Mouse (Mus musculus): Measurements from ENCODE around the gene Atf6b. TPM values are rescaled to one million over a fixed set of nuclear protein-coding genes. Genes with fewer than 3 reads are reported as not detected.

The Atf6b gene
- total and polyA plus RNA-seq, 3 experiments, result 18.9 to 59.6 (median 34.3) TPM

DNA sequence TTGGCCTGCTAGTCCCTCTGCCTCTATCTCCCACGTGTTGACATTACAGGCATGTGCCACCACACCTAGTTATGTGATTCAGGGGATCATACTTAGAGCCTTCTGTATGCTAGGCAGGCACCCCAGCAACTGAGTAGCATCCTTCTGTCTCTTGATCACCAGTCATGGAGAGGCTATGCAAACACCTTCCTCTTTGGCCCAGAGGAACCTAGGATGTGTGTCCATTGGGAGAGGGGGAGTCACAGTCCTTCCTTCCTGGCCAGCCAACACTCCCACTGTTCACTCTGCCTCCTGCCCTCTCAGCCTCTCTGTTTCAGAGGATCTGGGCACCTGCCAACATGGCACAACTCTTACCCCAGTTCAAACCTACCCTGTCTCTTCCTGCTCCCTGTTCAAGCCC lies 16.6 kb downstream of the Atf6b start:
- Histone ChIP-seq H3K79me2 (replicated peaks; ENCODE audit: control insufficient read depth, extremely low read depth, insufficient read depth, poor library complexity, severe bottlenecking) (no peaks in the 10 kb centered on the region), H3K9ac (ENCODE audit: insufficient read depth, low read depth) (no peak overlapping the region), H3K27me3 (replicated peaks) (peaks cover 82% of the 10 kb centered on the region), H3K27ac (ENCODE audit: insufficient read depth, low read depth) (no peak overlapping the region), H3K36me3 (replicated peaks in 1 of 2; ENCODE audit: control insufficient read depth in 1 of 2, insufficient read depth in 1 of 2, low read length in 1 of 2) (peaks cover 0 to 2% of the 10 kb centered on the region in 2 experiments), H3K4me2 (ENCODE audit: insufficient read depth, low read depth, poor library complexity, severe bottlenecking) (no peak overlapping the region), H3K4me1 (ENCODE audit: control insufficient read depth in 1 of 2, insufficient read depth in 2 of 2) (no peaks in the 10 kb centered on the region; a peak in 1 of 4 replicates), H3K9me3 (replicated peaks; ENCODE audit: low read length) (peaks cover 7% of the 10 kb centered on the region), H3K4me3 (replicated peaks in 1 of 3; ENCODE audit: low read depth in 2 of 3, low read length in 2 of 3, poor library complexity in 1 of 3) (no peak overlapping the region)
- dilution Hi-C loops (cut with MboI; ENCODE audit: extremely low pct_ligation_motif_present, extremely low pct_unique_long_range_greater_than_20kb, low sequenced_read_pairs), result no loop called here
- DNase-seq (ENCODE audit: extremely low read depth), result no peak
- TF ChIP-seq ZC3H11A (IDR thresholded peaks at IDR 0.05; ENCODE audit: low read depth, low read length) (no peak), UBTF (IDR thresholded peaks at IDR 0.05; ENCODE audit: low read depth, low read length) (no peak), RCOR1 (conservative IDR thresholded peaks at IDR 0.05; ENCODE audit: low read depth, low read length) (no peak), NRF1 (IDR thresholded peaks at IDR 0.05; ENCODE audit: low read depth, low read length) (no peak)
- in situ Hi-C loops (cut with MboI; ENCODE audit: low pct_ligation_motif_present, low pct_unique_long_range_greater_than_20kb, low sequenced_read_pairs), result no loop called here

DNA sequence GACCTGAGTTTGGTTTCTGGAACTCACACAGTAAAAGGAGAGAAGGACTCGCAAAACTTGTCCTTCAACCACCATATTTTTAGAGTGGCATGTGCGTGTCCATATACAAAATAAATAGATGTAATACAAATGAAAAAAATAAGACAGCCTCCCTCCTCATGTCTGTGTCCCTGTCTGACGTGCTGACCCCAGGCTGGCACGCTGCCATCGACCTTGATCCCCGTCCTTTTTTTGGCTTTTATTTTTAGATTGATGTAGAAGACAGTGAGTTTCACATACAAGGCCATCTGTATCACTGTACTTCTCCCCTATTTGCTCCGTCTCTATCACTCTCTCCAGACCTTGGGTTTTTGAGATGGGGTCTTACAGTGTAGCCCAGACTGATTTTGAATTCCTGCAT lies 17.5 kb downstream of the Atf6b start:
- H3K27me3 ChIP-seq (replicated peaks), result peaks cover 80% of the 10 kb centered on the region

DNA sequence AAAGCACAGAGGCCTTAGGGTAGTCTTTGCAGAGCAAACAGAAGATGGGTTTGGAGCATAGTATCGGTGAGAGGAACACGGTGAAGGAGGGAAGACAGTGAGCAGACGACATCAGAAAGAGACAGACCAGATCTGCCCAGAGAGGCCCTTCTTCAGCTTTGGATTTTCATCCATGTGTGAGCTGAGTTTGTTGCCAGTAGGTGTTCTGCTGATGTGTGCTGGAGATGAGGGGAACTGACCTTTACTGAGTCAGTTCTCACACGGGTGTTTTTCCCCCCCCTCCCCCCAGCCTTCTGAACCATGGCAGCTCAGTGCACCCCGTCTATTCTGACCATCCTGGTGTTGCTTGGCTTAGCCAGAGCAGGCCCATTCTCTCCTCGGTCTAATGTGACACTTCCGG lies 23.3 kb downstream of the Atf6b start, which contains the start of gene Tnxb:
TSS of gene Tnxb (plus strand) at position 301 of the 400 bp plus-strand sequence.
- Histone ChIP-seq H3K9ac (ENCODE audit: insufficient read depth, low read depth) (no peak within 1 kb of the TSS), H3K27me3 (replicated peaks) (peaks cover 66% of the 10 kb centered on the region), H3K4me2 (ENCODE audit: insufficient read depth, low read depth, poor library complexity, severe bottlenecking) (no peak within 1 kb of the TSS), H3K4me3 (replicated peaks in 1 of 3; ENCODE audit: low read depth in 2 of 3, low read length in 2 of 3, poor library complexity in 1 of 3) (no peak within 1 kb of the TSS), H3K9me3 (replicated peaks; ENCODE audit: low read length) (peaks cover 21% of the 10 kb centered on the region), H3K79me2 (replicated peaks; ENCODE audit: control insufficient read depth, extremely low read depth, insufficient read depth, poor library complexity, severe bottlenecking) (no peaks in the 10 kb centered on the region), H3K4me1 (ENCODE audit: control insufficient read depth in 1 of 2, insufficient read depth in 2 of 2) (no peaks in the 10 kb centered on the region), H3K27ac (ENCODE audit: insufficient read depth, low read depth) (no peak within 1 kb of the TSS), H3K36me3 (replicated peaks in 1 of 2; ENCODE audit: control insufficient read depth in 1 of 2, insufficient read depth in 1 of 2, low read length in 1 of 2) (no peaks in the 10 kb centered on the region)
- dilution Hi-C loops (cut with MboI; ENCODE audit: extremely low pct_ligation_motif_present, extremely low pct_unique_long_range_greater_than_20kb, low sequenced_read_pairs), result no loop called here
- TF ChIP-seq NRF1 (IDR thresholded peaks at IDR 0.05; ENCODE audit: low read depth, low read length), result no peak
- in situ Hi-C loops (cut with MboI; ENCODE audit: low pct_ligation_motif_present, low pct_unique_long_range_greater_than_20kb, low sequenced_read_pairs), result no loop called here
- DNase-seq (ENCODE audit: extremely low read depth), result no peak

More for the DNA sequence above, 17.5 kb downstream of the Atf6b start:
- no peak overlapping the region for H3K4me3 ChIP-seq (replicated peaks in 1 of 3; ENCODE audit: low read depth in 2 of 3, low read length in 2 of 3, poor library complexity in 1 of 3)
- dilution Hi-C loops (cut with MboI; ENCODE audit: extremely low pct_ligation_motif_present, extremely low pct_unique_long_range_greater_than_20kb, low sequenced_read_pairs) (no loop called here), in situ Hi-C loops (cut with MboI; ENCODE audit: low pct_ligation_motif_present, low pct_unique_long_range_greater_than_20kb, low sequenced_read_pairs) (no loop called here)
- H3K27ac ChIP-seq (ENCODE audit: insufficient read depth, low read depth), result no peak overlapping the region
- peaks cover 7% of the 10 kb centered on the region for H3K9me3 ChIP-seq (replicated peaks; ENCODE audit: low read length)
- H3K36me3 ChIP-seq (replicated peaks in 1 of 2; ENCODE audit: control insufficient read depth in 1 of 2, insufficient read depth in 1 of 2, low read length in 1 of 2), result no peaks in the 10 kb centered on the region
- TF ChIP-seq CHD2 (IDR thresholded peaks at IDR 0.05; ENCODE audit: low read length), result no peak
- TF ChIP-seq JUN (IDR thresholded peaks at IDR 0.05; ENCODE audit: insufficient read depth, low read depth, low read length), result no peak
- TF ChIP-seq CTCF (conservative IDR thresholded peaks at IDR 0.05 in 1 of 2, IDR thresholded peaks at IDR 0.05 in 1 of 2; ENCODE audit: low read depth in 2 of 2, low read length in 2 of 2), result no peak
- no peak for TF ChIP-seq JUND (conservative IDR thresholded peaks at IDR 0.05; ENCODE audit: low read depth, low read length)
- TF ChIP-seq MEF2A (IDR thresholded peaks at IDR 0.05; ENCODE audit: borderline replicate concordance, low read depth, low read length), result no peak
- no peak for TF ChIP-seq USF1 (IDR thresholded peaks at IDR 0.05; ENCODE audit: low read depth, low read length)
- no peak for TF ChIP-seq RAD21 (IDR thresholded peaks at IDR 0.05; ENCODE audit: low read depth, low read length)
- TF ChIP-seq SMC3 (IDR thresholded peaks at IDR 0.05; ENCODE audit: low read depth, low read length), result no peak
- no peak for TF ChIP-seq ELF1 (IDR thresholded peaks at IDR 0.05; ENCODE audit: low read depth, low read length)
- TF ChIP-seq MAZ (IDR thresholded peaks at IDR 0.05; ENCODE audit: low read depth, low read length), result no peak
- TF ChIP-seq MAX (IDR thresholded peaks at IDR 0.05; ENCODE audit: low read length), result no peak
- TF ChIP-seq CHD1 (IDR thresholded peaks at IDR 0.05; ENCODE audit: low read depth, low read length), result no peak
- no peak for TF ChIP-seq E2F4 (IDR thresholded peaks at IDR 0.05; ENCODE audit: insufficient replicate concordance, low read depth, low read length)
- no peak for TF ChIP-seq SIN3A (IDR thresholded peaks at IDR 0.05; ENCODE audit: low read length)
- no peak for TF ChIP-seq GABPA (IDR thresholded peaks at IDR 0.05; ENCODE audit: insufficient replicate concordance, low read depth, low read length)
- no peak for TF ChIP-seq NELFE (IDR thresholded peaks at IDR 0.05; ENCODE audit: low read depth, low read length)
- TF ChIP-seq TBP (conservative IDR thresholded peaks at IDR 0.05; ENCODE audit: low read depth, low read length), result no peak
- TF ChIP-seq ETS1 (conservative IDR thresholded peaks at IDR 0.05; ENCODE audit: low read depth, low read length), result no peak
- no peak for TF ChIP-seq USF2 (conservative IDR thresholded peaks at IDR 0.05; ENCODE audit: low read depth, low read length)
- TF ChIP-seq RCOR1 (conservative IDR thresholded peaks at IDR 0.05; ENCODE audit: low read depth, low read length), result no peak
- DNase-seq (ENCODE audit: extremely low read depth), result no peak
- no peaks in the 10 kb centered on the region for H3K79me2 ChIP-seq (replicated peaks; ENCODE audit: control insufficient read depth, extremely low read depth, insufficient read depth, poor library complexity, severe bottlenecking)
- no peak overlapping the region for H3K4me2 ChIP-seq (ENCODE audit: insufficient read depth, low read depth, poor library complexity, severe bottlenecking)
- no peak overlapping the region for H3K9ac ChIP-seq (ENCODE audit: insufficient read depth, low read depth)
- no peaks in the 10 kb centered on the region; a peak in 1 of 4 replicates for H3K4me1 ChIP-seq (ENCODE audit: control insufficient read depth in 1 of 2, insufficient read depth in 2 of 2)

Data from CH12.LX (cell line).